Mouse (Mus musculus) stomach, postnatal 0 days (tissue): ENCODE results near the gene Auts2.

ENCODE experiments used
- CTCF ChIP-seq: IDR thresholded peaks from 2 replicates; pipeline ENCODE4 v1.5.1; 2016; ENCODE audit warnings: antibody characterized with exemption, low read depth, mild to moderate bottlenecking, moderate library complexity
- EP300 ChIP-seq: optimal IDR thresholded peaks from 2 replicates; pipeline ENCODE3; 2016; ENCODE audit warnings: antibody characterized with exemption

DNA sequence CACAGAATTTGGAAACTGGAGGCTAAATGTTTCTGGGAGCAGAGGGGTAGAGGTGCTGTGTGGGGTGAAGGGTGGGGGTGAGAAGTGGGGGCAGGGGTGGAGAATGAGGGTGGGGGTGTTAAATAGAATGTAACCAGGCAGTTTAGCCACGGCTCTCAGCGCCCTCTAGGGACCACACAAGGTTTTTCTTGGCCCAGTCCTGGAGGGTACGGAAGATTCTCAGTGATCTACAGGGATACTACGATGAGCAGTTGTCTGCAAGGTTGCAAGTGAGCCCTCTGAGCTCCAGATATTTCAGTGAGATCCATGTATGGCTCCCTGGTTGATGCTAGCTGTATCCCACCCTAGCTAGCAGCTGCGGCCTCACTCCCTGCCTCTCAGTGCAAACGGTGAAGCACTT lies 1113.6 kb downstream of the Auts2 start:
- TF ChIP-seq CTCF (peak; percentile 46), EP300 (no peak)
